Mouse (Mus musculus) E14TG2a.4 (cell line): ENCODE measurements around the gene Iqcj.

Source experiments
- CTCF ChIP-seq: conservative IDR thresholded peaks from 2 replicates; pipeline ENCODE4 v1.5.1; 2014; ENCODE audit warnings: low read length
- NANOG ChIP-seq: IDR thresholded peaks from 2 replicates; pipeline ENCODE4 v1.6.1; 2014; ENCODE audit warnings: borderline replicate concordance, low read length, mixed read lengths
- POU5F1 ChIP-seq: IDR thresholded peaks from 2 replicates; pipeline ENCODE4 v1.6.1; 2014; ENCODE audit warnings: low read length, borderline replicate concordance

DNA sequence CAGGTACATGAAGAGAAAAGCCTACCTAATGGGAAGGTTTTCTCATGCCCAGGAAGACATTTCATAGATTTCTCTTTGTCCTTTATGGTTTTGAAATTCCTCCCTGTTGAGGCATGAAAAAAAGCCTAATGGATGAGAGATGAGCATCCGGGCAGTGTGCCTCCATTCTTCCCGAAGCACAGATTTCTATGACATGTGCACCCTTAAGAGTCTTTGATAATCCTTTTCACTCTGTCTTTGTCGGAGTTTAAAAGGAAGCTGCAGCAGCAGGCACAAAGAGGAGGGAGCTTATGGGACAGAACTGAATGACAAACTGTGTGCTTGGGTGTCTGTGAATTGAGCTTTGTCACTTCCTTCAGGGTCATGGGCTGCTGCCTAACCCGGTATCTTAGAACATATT is 127.4 kb downstream of the Iqcj start:
- TF ChIP-seq CTCF (no peak), NANOG (no peak), POU5F1 (no peak)
